Mouse (Mus musculus) MEL (cell line): Measurements from ENCODE around the gene Cdk14. TPM values are rescaled to one million over a fixed set of nuclear protein-coding genes. Genes with fewer than 3 reads are reported as not detected.

Experiments used
- DNase-seq: peaks from one replicate; pipeline ENCODE4 v3.0.0; 2011; ENCODE audit warnings: low read depth, low spot score
- H3K27ac ChIP-seq: 2 replicates; pipeline ENCODE4 v1.5.1; 2012; ENCODE audit warnings: low read depth, mild to moderate bottlenecking, control low read depth, low read length, moderate library complexity; ENCODE audit not compliant: control insufficient read depth
- H3K27me3 ChIP-seq, 2 experiments: fragments of 150-350 bp in 1 of 2; sonication (generic) in 1 of 2; 2 replicates each; pipeline ENCODE4 v1.6.1; 2012; ENCODE audit warnings: low read length in 2 of 2, mild to moderate bottlenecking in 2 of 2, improper control_type of control experiment in 1 of 2, moderate library complexity in 1 of 2; ENCODE audit not compliant: insufficient read depth in 2 of 2, control insufficient read depth in 1 of 2
- H3K36me3 ChIP-seq, 2 experiments: 2 replicates each; pipeline ENCODE4 v1.6.1; 2012 to 2014; ENCODE audit warnings: low read length in 2 of 2, improper control_type of control experiment in 1 of 2, inconsistent platforms in 1 of 2, mild to moderate bottlenecking in 1 of 2; ENCODE audit not compliant: insufficient read depth in 2 of 2, control insufficient read depth in 1 of 2
- H3K4me1 ChIP-seq, 2 experiments: fragments of 150-350 bp in 1 of 2; sonication (generic) in 1 of 2; 2 replicates each; pipeline ENCODE4 v1.6.1; 2012; ENCODE audit warnings: low read length in 2 of 2, improper control_type of control experiment in 1 of 2, mild to moderate bottlenecking in 1 of 2; ENCODE audit not compliant: insufficient read depth in 2 of 2, control insufficient read depth in 1 of 2
- H3K4me3 ChIP-seq, 2 experiments: fragments of 150-350 bp in 1 of 2; sonication (generic) in 1 of 2; 2 replicates each; pipeline ENCODE4 v1.5.1; 2012; ENCODE audit warnings: low read depth in 2 of 2, low read length in 2 of 2, mild to moderate bottlenecking in 2 of 2, moderate library complexity in 2 of 2, control low read depth in 1 of 2, improper control_type of control experiment in 1 of 2; ENCODE audit not compliant: control insufficient read depth in 1 of 2, insufficient read depth in 1 of 2
- H3K79me2 ChIP-seq: 2 replicates; pipeline ENCODE4 v1.6.1; 2012; ENCODE audit warnings: mild to moderate bottlenecking, low read length, moderate library complexity; ENCODE audit not compliant: control insufficient read depth, poor library complexity, insufficient read depth
- H3K9ac ChIP-seq: 2 replicates; pipeline ENCODE4 v1.6.1; 2012; ENCODE audit warnings: low read depth, mild to moderate bottlenecking, control low read depth, low read length, moderate library complexity; ENCODE audit not compliant: control insufficient read depth, poor library complexity, severe bottlenecking
- H3K9me3 ChIP-seq: fragments of 150-350 bp; sonication (generic); replicated peaks from 2 replicates; pipeline ENCODE4 v1.6.1; 2012; ENCODE audit warnings: mild to moderate bottlenecking, low read length, improper control_type of control experiment, moderate library complexity; ENCODE audit not compliant: insufficient read depth
- BHLHE40 ChIP-seq: IDR thresholded peaks from 2 replicates; pipeline ENCODE4 v1.6.1; 2012; ENCODE audit warnings: low read depth, mild to moderate bottlenecking, inconsistent platforms, low read length, improper control_type of control experiment, borderline replicate concordance
- CHD1 ChIP-seq: IDR thresholded peaks from 2 replicates; pipeline ENCODE4 v1.6.1; 2012; ENCODE audit warnings: low read depth, mild to moderate bottlenecking, inconsistent platforms, low read length, improper control_type of control experiment
- CTCF ChIP-seq, 3 experiments: IDR thresholded peaks in 2 of 3; conservative IDR thresholded peaks in 1 of 3; 2 replicates each; pipeline ENCODE4 v1.5.1; 2011 to 2012; ENCODE audit warnings: low read length in 3 of 3, low read depth in 2 of 3, mild to moderate bottlenecking in 2 of 3, improper control_type of control experiment in 1 of 3, inconsistent platforms in 1 of 3, mixed read lengths in 1 of 3, moderate library complexity in 1 of 3; ENCODE audit not compliant: control insufficient read depth in 1 of 3, insufficient read depth in 1 of 3, poor library complexity in 1 of 3, severe bottlenecking in 1 of 3
- E2F4 ChIP-seq: IDR thresholded peaks from 2 replicates; pipeline ENCODE4 v1.6.1; 2011; ENCODE audit warnings: low read depth, low read length, improper control_type of control experiment, borderline replicate concordance
- EP300 ChIP-seq, 2 experiments: IDR thresholded peaks; 2 replicates each; pipeline ENCODE4 v1.6.1; 2011; ENCODE audit warnings: improper control_type of control experiment in 2 of 2, low read length in 2 of 2, low read depth in 1 of 2, mild to moderate bottlenecking in 1 of 2
- GATA1 ChIP-seq: IDR thresholded peaks from 2 replicates; pipeline ENCODE4 v1.6.1; 2011; ENCODE audit warnings: low read depth, low read length, improper control_type of control experiment
- KAT2A ChIP-seq: conservative IDR thresholded peaks from 2 replicates; pipeline ENCODE4 v1.6.1; 2012; ENCODE audit warnings: low read depth, low read length, improper control_type of control experiment, inconsistent platforms
- MAFK ChIP-seq: IDR thresholded peaks from 2 replicates; pipeline ENCODE4 v1.6.1; 2011; ENCODE audit warnings: low read depth, mild to moderate bottlenecking, low read length, improper control_type of control experiment, borderline replicate concordance
- MAX ChIP-seq: IDR thresholded peaks from 2 replicates; pipeline ENCODE4 v1.6.1; 2011; ENCODE audit warnings: low read length, improper control_type of control experiment
- MXI1 ChIP-seq: IDR thresholded peaks from 2 replicates; pipeline ENCODE4 v1.6.1; 2011; ENCODE audit warnings: mild to moderate bottlenecking, low read depth, low read length, improper control_type of control experiment
- MYB ChIP-seq: IDR thresholded peaks from 2 replicates; pipeline ENCODE4 v1.6.1; 2011; ENCODE audit warnings: mild to moderate bottlenecking, low read depth, low read length, improper control_type of control experiment
- NELFE ChIP-seq: IDR thresholded peaks from 2 replicates; pipeline ENCODE4 v1.6.1; 2011; ENCODE audit warnings: low read depth, low read length, improper control_type of control experiment
- POLR2AphosphoS5 ChIP-seq: IDR thresholded peaks from 2 replicates; pipeline ENCODE4 v1.6.1; 2012; ENCODE audit warnings: low read depth, borderline replicate concordance, mild to moderate bottlenecking, inconsistent platforms, low read length, moderate library complexity, mixed read lengths
- RAD21 ChIP-seq: IDR thresholded peaks from 2 replicates; pipeline ENCODE4 v1.6.1; 2011; ENCODE audit warnings: mild to moderate bottlenecking, low read depth, low read length, improper control_type of control experiment
- RCOR1 ChIP-seq: IDR thresholded peaks from 2 replicates; pipeline ENCODE4 v1.6.1; 2012; ENCODE audit warnings: low read depth, mild to moderate bottlenecking, inconsistent platforms, low read length, improper control_type of control experiment
- SIN3A ChIP-seq: IDR thresholded peaks from 2 replicates; pipeline ENCODE4 v1.6.1; 2012; ENCODE audit warnings: low read length, improper control_type of control experiment, inconsistent platforms
- TBP ChIP-seq: IDR thresholded peaks from 2 replicates; pipeline ENCODE4 v1.8.0; 2011; ENCODE audit warnings: low read depth, low read length, improper control_type of control experiment
- UBTF ChIP-seq: IDR thresholded peaks from 2 replicates; pipeline ENCODE4 v1.6.1; 2012; ENCODE audit warnings: low read depth, mild to moderate bottlenecking, inconsistent platforms, low read length, improper control_type of control experiment, moderate library complexity, borderline replicate concordance; ENCODE audit not compliant: insufficient read depth
- USF2 ChIP-seq, 2 experiments: IDR thresholded peaks; 2 replicates each; pipeline ENCODE4 v1.6.1; 2011 to 2012; ENCODE audit warnings: improper control_type of control experiment in 2 of 2, low read length in 2 of 2, borderline replicate concordance in 1 of 2, inconsistent platforms in 1 of 2, low read depth in 1 of 2, mild to moderate bottlenecking in 1 of 2; ENCODE audit not compliant: insufficient read depth in 1 of 2
- ZKSCAN1 ChIP-seq: IDR thresholded peaks from 2 replicates; pipeline ENCODE4 v1.6.1; 2012; ENCODE audit warnings: low read depth, mild to moderate bottlenecking, inconsistent platforms, low read length, improper control_type of control experiment, moderate library complexity
- polyA plus RNA-seq, 2 experiments: library from polyadenylated mRNA; stranded (reverse) in 1 of 2; unstranded in 1 of 2; fragments of >175 nt in 1 of 2; fragments of >200 nt in 1 of 2; gene quantifications; 2 replicates each; pipeline versions ENCODE4 v1.2.1 to v1.2.4; 2012; ENCODE audit warnings: low replicate concordance in 2 of 2, low read depth in 1 of 2; ENCODE audit not compliant: insufficient read length in 2 of 2, insufficient read depth in 1 of 2, missing spikeins in 1 of 2
- total RNA-seq: library from RNA; depleted of rRNA; stranded (reverse); fragments of 300-350 nt; gene quantifications from 2 replicates; pipeline ENCODE4 v1.2.3, GENCODE M21; 2012

The Cdk14 gene
- total and polyA plus RNA-seq, 3 experiments: not detected

DNA sequence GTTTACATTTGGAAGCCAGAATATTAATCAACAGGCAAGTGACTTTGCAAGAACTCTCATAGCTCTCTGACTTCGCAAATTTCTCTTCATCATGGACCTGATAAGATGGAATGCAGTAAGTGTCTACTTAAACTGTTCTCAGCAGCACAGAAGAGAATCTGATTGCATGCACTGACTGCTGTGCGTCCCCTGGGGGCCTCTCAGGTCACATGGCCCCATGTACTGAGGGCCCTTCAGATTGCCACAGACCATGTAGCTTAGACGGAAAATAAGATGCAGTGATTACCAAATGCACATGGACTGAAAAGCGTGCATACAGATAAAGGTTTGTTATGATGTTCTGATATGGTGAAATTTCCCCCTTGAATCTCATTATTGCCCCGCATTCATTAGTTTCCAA is 653.4 kb downstream of the Cdk14 start:
- H3K4me3 ChIP-seq: no peak overlapping the region
- no peak overlapping the region for H3K9ac ChIP-seq
- H3K27ac ChIP-seq: no peak overlapping the region
- no peaks in the 10 kb centered on the region for H3K4me1 ChIP-seq
- DNase-seq: no peak
- no peaks in the 10 kb centered on the region for H3K27me3 ChIP-seq
- TF ChIP-seq NELFE: no peak
- TF ChIP-seq MYB: no peak
- no peak for TF ChIP-seq E2F4
- TF ChIP-seq USF2 (IDR thresholded peaks at IDR 0.05; ENCODE audit: borderline replicate concordance in 1 of 2, insufficient read depth in 1 of 2, low read depth in 1 of 2, low read length in 2 of 2): no peak
- no peak for TF ChIP-seq EP300 (IDR thresholded peaks at IDR 0.05; ENCODE audit: low read depth in 1 of 2, low read length in 2 of 2)
- TF ChIP-seq RAD21: no peak
- TF ChIP-seq POLR2AphosphoS5: no peak
- no peak for TF ChIP-seq KAT2A
- TF ChIP-seq UBTF: no peak
- TF ChIP-seq CHD1: no peak
- no peak for TF ChIP-seq MXI1
- TF ChIP-seq MAX: no peak
- TF ChIP-seq GATA1: no peak
- TF ChIP-seq CTCF (IDR thresholded peaks at IDR 0.05 in 2 of 3, conservative IDR thresholded peaks at IDR 0.05 in 1 of 3; ENCODE audit: control insufficient read depth in 1 of 3, insufficient read depth in 1 of 3, low read depth in 2 of 3, low read length in 3 of 3, poor library complexity in 1 of 3, severe bottlenecking in 1 of 3): no peak
- TF ChIP-seq MAFK: no peak
- no peak for TF ChIP-seq SIN3A
- no peak for TF ChIP-seq TBP
- no peak for TF ChIP-seq ZKSCAN1
- TF ChIP-seq BHLHE40: no peak
- TF ChIP-seq RCOR1: no peak
- H3K9me3 ChIP-seq: no peaks in the 10 kb centered on the region
- H3K79me2 ChIP-seq: no peaks in the 10 kb centered on the region
- H3K36me3 ChIP-seq: no peaks in the 10 kb centered on the region

GRCm38 (mm10) chr5:4761891-4762290 is 658.2 kb downstream of the Cdk14 start:
- no peak overlapping the region for H3K27ac ChIP-seq
- H3K36me3 ChIP-seq: no peaks in the 10 kb centered on the region
- no peaks in the 10 kb centered on the region for H3K4me1 ChIP-seq
- no peaks in the 10 kb centered on the region for H3K79me2 ChIP-seq
- no peak overlapping the region for H3K4me3 ChIP-seq
- TF ChIP-seq USF2 (IDR thresholded peaks at IDR 0.05; ENCODE audit: borderline replicate concordance in 1 of 2, insufficient read depth in 1 of 2, low read depth in 1 of 2, low read length in 2 of 2) (no peak), SIN3A (no peak)
- TF ChIP-seq, all 39 proteins: peak for 0
- Histone ChIP-seq H3K9me3 (no peaks in the 10 kb centered on the region), H3K9ac (no peak overlapping the region), H3K27me3 (no peaks in the 10 kb centered on the region)
- DNase-seq: no peak
